Mouse (Mus musculus) lung, postnatal 14 days (tissue): Measurements from ENCODE around the gene Ldb1.
"Not testable (repeated sequence)": the region's sequence is repeated elsewhere in the genome, so short reads cannot be mapped to it uniquely, and the experiment has no call there.

ENCODE experiments used
- DNase-seq: peaks from one replicate; pipeline ENCODE4 v3.0.0; 2021

Ldb1 gene

GRCm38 (mm10) chr19:46016023-46016422 lies 29.0 kb downstream of the Ldb1 start:
- DNase-seq = no peak

GRCm38 (mm10) chr19:46014572-46015178 lies 30.3 kb downstream of the Ldb1 start:
- DNase-seq = peak; percentile 93

GRCm38 (mm10) chr19:46005680-46006079 lies 39.3 kb downstream of the Ldb1 start:
- no peak for DNase-seq

- DNase-seq = no peak
Measured at GRCm38 (mm10) chr19:46004814-46005466, 40.1 kb downstream of the Ldb1 start.

GRCm38 (mm10) chr19:46003371-46004226 lies 41.4 kb downstream of the Ldb1 start, which contains the start of gene Hps6:
Hps6 (plus strand) TSS chr19:46003508.
- DNase-seq = peak; percentile 89

- DNase-seq = no peak
Measured at GRCm38 (mm10) chr19:46002279-46002678, 42.7 kb downstream of the Ldb1 start.

- DNase-seq = no peak
Measured at GRCm38 (mm10) chr19:45999378-45999777, 45.6 kb downstream of the Ldb1 start.

GRCm38 (mm10) chr19:45998694-45999217 lies 46.3 kb downstream of the Ldb1 start:
- DNase-seq = no peak

GRCm38 (mm10) chr19:45997785-45998693 lies 47.0 kb downstream of the Ldb1 start, which contains the start of gene Armh3:
Armh3 (minus strand) TSS chr19:45998488.
- DNase-seq = peak; percentile 89

- DNase-seq = no peak
Measured at GRCm38 (mm10) chr19:45997365-45997764, 47.6 kb downstream of the Ldb1 start.

- no peak for DNase-seq
Measured at GRCm38 (mm10) chr19:45993981-45994737, 50.9 kb downstream of the Ldb1 start.

GRCm38 (mm10) chr19:45993441-45993840 lies 51.6 kb downstream of the Ldb1 start:
- not testable (repeated sequence) for DNase-seq

- no peak for DNase-seq
Measured at GRCm38 (mm10) chr19:45991171-45991570, 53.8 kb downstream of the Ldb1 start.

- DNase-seq = no peak
Measured at GRCm38 (mm10) chr19:45988238-45988637, 56.8 kb downstream of the Ldb1 start.

GRCm38 (mm10) chr19:45984379-45984778 lies 60.6 kb downstream of the Ldb1 start:
- no peak for DNase-seq
